Mouse (Mus musculus): Measurements from ENCODE around the gene Nostrin.

The Nostrin gene

DNA sequence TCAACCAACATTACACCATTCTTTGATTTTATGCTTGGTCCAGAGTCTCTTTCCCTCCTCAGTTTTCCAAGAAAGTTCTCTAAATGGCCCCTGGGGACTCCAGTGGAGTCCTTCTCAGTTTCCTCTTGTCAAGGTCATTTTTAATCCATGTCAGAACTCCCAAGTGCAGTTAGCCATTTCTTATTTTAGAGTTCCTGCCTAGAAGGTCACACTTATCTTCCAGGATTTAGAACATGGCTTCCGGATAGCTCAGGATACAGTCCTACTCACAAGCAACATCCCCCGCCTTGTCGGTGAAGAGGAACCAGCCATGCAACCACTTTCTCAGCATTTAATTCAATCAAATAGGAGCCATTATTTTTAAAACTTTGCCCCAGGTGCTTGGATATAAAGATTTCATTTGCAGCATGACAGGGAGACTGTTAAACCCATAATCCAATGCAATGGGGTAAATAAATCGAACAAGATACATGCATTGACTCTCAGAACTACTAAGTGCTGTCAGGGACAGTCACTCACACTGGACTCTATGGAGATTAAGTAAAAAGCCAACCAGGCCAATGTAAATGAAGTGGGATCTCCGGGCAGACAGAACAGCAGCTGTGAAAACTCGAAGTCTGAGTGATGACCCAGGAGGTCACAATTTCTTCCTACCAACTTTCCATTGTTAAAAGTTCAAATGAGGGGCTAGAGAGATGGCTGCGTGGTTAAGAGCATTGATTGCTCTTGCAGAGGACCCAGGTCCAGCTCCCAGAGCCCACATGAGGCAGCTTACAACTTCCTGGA, 6.0 kb upstream of the Nostrin start:
- DNase-seq (ENCODE audit: low read depth, low spot score) = no peak

DNA sequence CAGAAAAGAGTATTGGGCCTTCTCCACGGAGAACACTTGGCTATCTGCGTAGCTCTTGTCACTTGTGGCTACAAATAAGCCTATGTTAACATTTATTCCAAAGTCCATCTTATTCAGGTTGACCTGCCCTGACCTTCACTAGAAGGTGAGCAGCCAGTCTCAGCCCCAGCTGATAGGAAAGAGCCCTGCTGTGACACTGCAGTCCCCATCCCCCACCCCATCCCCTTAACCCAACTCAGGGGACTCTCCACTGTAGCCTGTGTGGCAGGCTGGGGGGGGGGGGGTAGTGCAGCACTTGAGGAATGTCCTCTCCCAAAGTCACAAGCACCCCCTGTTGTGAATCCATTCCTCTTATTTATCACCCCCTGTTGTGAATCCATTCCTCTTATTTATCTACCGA, 3.6 kb upstream of the Nostrin start:
- no peak for DNase-seq (ENCODE audit: low read depth, low spot score)

DNA sequence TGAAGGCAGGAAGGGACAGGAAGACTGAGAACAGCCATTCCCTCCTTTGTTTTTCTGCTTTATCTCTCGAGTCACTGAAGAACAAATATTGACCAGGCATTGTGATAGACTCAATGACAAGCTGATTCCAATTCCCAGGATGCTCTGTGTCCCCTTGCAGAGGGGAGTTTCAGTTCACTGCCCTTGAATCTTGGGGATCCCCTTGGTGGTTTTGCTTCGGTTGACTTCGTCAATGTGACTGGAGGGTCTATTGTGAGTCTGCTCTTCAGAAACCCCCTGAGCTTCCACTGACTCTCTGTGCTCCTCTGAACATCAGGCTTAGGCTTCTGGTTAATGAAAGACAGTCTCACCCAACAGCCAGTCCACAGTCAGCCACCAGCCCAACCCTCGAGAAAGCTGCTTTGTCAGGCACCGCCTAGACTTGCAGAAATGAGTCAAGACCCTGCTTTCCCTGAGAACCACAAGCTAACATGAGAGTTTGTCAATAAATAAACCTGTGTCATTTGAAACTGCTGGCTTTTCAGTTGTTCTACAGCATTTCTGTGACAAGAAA, 3.0 kb upstream of the Nostrin start:
- DNase-seq (ENCODE audit: low read depth, low spot score) = no peak

DNA sequence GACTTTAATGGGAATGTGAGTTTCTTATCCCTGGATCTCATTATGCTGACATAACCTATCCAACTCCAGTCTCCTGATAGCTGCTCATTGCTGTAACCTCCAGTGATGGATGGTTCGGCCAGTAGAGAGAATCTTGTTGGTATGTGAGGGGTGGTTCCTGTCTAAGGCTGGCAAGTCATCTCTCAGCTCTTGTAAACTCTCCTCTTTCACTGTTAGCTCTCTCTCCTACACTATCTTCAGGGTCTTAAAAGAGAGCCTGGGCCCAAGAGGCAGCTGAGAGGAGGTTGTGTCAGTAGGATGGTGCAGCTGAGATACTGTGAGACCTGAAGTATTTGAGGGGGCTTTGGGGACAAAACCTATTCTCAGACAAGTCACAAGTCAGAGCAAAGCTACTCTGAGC, 1.4 kb upstream of the Nostrin start:
- DNase-seq (ENCODE audit: low read depth, low spot score) = no peak

DNA sequence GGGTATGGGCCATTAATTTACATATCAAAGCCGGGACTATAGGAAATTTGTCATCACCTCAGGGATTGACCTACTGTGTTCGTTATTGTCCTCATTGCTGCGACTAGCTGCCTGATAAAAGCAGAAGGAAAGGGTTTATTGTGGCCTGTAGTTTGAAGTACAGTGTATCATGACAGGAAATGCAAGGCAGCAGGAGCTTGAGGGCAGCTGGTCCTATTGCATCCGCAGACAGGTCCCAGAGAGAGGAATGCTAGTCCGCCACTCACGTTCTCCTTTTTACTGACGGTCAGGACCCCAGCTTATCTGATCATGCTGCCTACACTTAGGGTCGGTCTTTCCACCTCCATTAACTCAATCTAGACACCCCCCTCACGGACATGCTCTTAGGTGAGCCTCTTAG, 663 bp upstream of the Nostrin start:
- no peak for DNase-seq (ENCODE audit: low read depth, low spot score)

DNA sequence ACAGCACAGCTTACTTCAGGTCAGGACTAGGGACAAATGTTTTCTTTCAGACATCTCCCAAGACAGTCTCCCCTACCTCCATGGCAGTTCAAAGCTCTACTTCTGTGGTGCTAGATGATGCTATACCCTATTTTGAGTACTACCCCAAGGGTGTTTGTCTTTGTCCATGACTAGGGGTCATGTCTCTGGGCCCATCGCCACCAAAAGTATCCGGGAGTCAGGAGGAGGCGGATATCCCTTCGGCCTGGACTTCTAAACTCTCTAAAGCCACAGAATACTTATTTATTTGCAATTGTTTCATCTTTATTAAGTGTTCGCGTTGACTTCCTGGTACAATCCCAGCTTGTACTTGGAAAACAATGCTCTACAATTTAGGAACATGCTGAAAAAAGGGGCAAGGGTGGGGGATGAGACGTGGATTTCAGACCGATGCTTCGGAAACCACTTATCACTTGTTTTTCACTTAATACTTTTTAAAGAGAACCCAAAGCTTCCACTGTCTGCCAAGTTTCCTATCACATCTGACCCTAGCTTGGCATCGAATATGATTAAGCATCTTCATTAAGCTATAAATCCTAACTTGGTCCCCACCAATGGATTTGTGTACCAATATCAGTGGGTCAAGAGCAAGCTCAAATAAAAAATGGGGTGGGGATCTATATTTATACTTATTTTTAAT, 1.9 kb downstream of the Nostrin start:
- DNase-seq (ENCODE audit: low read depth, low spot score) = no peak

DNA sequence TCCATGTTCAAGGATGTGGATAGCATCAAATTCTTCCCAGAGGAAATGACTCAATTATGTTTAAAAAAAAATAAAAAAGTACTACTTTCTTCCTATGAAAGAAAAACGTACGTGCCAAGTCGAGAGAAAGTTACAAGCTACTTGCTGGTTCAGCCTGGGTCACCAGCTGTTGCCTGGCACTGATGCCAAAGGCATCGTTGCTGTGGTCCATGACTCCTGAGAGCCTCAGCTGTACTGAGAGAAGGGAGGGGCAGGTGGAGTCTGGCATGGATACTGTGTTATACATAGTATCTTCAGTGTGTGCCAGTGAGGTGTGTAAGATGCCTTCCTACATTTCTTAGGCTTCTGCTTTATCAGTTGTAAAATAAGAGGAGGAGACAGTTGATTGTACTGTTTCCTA, 3.2 kb downstream of the Nostrin start:
- DNase-seq (ENCODE audit: low read depth, low spot score) = no peak

DNA sequence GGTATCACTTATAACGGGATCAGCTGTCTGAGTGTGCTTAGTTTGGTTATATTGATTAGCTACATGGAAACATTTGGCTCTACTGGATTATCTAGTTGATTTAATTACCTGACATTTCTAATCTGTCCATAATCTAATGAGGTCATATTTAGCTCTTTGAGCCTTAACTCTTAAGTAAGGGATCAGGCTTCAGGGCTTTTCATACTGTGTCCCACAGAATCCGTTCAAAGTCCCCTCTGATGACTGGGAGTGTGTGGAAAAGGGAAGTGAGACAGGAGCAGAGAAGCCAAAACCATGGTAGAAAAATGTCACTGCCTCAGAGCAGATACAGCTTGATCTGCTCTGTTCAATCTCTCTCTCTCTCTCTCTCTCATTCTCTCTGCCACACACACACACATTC, 4.6 kb downstream of the Nostrin start:
- no peak for DNase-seq (ENCODE audit: low read depth, low spot score)

DNA sequence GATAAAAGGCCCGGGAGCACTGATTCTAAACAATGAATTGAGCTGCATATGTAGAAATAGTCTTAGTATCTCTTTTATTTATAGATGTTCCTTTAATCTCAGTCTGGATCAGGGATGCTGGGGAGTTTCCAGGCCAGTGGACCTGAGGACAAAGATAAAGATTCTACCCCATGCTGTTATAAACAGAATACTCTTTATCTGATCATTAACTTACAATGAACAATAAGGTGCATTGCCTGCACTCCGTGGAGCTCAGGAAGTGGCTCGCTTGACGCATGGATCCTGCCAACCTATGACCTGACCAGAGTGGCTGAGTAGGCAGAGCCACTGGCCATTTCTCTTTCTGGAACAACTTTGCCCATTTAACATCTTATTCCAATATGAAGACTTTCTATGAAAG, 5.2 kb downstream of the Nostrin start:
- DNase-seq (ENCODE audit: low read depth, low spot score) = no peak

DNA sequence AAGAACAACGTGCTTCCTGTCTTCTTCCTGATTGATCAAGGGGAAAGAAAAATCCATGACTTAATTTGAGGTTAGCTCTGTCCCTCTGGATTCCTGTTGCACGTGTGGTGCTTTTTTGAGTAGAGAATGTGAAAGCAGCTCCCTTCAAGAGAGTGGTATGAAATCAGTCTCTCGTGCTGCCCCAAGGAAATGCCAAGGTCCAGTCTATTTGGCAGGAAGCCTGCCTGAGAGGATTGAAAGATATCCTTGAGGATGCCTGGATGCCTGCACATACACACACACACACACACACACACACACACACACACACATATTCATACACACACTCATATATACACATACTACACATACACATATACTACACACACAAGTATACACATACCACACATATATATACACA, 13.1 kb downstream of the Nostrin start:
- DNase-seq (ENCODE audit: low read depth, low spot score) = no peak

DNA sequence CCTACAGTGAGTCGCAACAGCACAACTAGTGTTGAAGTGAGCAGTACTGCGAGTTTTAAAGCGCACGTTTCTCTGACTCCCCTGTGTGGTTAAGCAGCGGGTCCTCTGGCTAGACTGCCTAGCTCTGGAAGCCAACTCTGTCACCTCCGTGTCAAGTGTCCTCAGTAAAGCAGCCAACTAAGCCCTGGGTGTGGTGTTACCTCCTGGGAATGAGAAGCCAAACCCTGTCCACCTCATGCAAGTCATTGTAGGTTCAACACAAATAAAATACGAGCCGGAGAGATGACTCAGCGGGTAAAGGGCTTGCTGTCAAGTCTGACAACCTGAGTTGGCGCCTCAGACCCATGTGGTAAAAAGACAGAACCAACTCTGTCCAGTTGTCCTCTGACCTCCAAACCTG, 13.6 kb downstream of the Nostrin start:
- no peak for DNase-seq (ENCODE audit: low read depth, low spot score)

DNA sequence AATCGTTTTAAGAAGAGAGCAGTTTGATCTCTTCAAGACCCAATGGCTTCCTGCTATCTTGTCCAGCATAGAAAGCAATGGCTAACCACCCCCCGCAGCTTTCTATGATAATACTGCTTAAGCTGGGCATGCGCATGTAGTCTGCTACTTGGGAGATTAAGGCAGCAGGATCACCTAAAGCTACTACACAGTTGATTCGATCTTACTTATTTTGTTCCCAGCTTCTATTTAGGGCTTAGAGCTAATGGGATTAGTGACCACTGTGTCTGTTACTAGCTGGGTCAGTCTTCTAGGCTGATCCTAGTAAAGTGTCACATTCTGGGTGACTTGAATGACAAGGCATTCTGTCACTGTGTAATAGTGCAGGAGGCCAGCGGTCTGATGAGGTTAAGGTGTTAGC, 15.2 kb downstream of the Nostrin start:
- no peak for DNase-seq (ENCODE audit: low read depth, low spot score)

DNA sequence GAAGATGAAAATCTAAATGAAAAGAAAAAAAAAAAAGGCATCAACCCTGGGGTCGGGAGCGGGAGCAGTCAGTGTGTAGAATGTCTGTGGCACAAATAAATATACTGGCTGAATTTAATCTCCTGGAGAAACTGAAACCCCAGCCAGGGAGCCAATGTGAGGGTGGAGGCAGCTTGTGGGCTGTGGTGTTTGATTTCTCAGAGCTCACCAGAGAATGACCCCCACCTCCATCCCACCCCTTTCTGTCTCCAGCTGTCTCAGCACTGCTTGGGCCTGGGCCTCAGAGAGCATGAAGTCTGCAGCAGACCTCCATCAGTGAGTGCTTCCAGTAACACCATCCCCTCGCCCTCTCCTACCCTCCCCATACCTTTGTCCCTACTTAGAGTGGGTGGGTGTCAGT, 20.3 kb downstream of the Nostrin start:
- no peak for DNase-seq (ENCODE audit: low read depth, low spot score)

DNA sequence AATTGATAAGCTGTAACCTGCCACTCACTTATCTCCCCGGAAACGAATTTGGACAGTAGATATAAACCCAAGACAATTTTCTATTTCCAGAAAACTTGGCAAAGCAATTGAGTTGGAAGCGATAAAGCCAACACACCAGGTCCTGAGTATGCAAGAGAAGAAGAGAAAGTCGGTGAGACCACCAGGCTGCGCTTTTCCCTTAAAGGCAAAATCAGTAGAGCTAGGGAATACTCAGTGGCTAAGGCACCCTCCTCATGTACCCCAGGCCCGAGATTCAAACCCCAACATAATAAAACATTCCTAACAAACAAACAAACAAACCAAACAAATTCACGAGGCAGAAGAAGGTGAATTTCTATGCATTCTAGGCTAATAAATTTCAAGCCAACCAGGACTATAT, 20.7 kb downstream of the Nostrin start:
- DNase-seq (ENCODE audit: low read depth, low spot score) = no peak

DNA sequence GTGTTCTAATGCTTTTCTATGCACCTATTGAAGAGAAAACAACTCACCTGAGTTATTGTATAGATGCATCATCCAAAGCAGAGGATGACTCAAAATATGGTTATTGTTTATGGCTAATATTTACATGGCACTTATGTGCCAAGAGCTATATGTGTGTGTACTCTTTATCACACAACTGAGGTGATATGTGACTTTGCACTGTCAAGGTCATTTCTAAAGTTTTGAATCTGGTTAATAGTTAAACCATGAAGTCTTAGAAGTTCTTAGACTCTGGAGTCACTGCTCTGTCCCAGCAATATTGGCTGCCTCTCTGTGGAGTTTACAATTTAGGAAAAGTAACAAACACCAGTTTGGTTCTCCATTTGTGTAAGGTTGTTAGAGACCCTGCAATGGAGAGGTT, 23.3 kb downstream of the Nostrin start:
- no peak for DNase-seq (ENCODE audit: low read depth, low spot score)

DNA sequence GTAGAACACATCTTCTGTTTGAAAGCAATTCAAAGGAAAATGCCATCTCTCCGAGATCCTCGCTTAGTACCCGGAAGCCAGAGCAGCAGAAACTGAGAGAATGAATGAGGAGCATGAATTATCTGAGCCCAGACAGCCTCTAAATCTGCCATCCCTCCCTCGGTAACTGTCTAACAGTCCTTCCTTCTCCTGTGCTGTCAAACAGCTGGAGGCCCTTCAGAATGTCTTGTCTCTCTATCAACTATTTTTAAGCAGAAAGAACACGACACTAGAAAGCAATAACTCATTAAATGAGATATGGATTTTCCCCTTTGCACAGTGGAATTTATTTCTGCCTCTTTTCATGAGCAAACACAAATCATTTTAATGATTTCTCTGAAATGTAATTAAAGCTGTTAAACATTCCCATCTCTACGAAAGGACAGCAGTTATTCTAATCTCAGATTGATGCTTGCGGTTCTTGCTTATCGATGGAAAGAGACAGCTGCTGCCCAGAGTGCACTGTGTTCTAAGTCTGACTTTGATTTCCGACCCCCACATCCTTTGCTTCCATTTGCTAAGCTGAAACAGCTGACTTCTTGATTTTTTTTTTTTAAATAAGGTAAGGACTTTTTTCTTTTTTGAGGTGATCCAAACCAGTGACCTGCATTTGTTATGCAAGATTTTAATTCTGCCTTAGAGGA, 34.9 kb downstream of the Nostrin start:
- DNase-seq (ENCODE audit: low read depth, low spot score) = no peak

DNA sequence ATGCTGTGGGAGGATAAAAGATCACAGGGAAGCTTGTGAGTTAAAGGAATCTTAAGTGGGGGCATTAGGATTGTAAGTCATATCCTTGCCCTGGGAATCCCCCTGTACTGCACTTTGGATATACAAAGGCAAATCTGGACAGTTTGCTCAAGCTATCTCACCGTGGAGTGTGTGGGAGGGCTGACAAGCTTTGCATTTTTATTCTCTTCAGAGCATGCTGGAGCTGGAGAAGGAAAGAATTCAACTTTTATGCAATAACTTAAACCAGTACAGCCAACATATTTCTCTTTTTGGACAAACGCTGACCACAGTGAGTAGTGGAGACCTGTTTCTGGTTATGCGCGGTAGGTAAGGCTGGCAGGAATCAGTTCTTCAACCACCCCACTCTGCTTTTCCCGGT, 39.7 kb downstream of the Nostrin start:
- no peak for DNase-seq (ENCODE audit: low read depth, low spot score)

DNA sequence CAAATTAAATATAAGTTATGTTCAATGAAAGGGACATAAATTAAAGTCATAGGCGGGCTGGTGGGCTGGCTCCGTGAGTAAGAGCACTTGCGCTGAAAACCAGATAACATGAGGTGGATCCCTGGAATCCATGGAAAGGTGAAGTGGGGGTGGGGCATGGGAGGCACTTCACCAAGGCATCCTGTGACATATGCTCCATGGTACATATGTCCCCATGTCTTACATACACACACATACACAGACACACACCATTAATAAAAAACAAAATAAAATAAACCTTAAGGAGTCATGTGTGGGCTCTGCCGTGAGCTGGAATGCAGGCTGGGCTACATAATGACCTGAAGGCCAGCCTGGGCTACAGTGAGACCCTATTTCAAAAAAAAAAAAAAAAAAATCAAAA, 44.1 kb downstream of the Nostrin start:
- no peak for DNase-seq (ENCODE audit: low read depth, low spot score)

DNA sequence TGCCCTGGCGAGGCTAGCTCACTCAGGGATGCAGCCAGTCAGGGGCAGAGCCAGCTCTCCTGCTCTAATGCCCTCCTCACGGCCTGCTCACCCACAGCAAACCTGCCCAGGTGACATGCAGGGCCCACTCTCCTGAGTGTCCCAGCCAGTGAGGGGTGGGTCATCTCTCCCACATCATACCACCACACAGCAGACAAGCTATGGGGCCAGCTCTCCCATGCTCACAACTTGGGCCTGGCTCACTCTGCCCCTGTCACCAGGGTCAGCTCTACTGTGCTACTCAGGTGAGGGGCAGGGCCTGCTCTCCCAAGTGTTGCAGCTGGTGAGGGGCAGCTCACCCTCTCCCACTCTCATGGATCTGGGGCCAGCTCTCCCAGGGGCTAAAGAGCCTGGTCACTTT, 52.4 kb downstream of the Nostrin start:
- DNase-seq (ENCODE audit: low read depth, low spot score) = no peak

DNA sequence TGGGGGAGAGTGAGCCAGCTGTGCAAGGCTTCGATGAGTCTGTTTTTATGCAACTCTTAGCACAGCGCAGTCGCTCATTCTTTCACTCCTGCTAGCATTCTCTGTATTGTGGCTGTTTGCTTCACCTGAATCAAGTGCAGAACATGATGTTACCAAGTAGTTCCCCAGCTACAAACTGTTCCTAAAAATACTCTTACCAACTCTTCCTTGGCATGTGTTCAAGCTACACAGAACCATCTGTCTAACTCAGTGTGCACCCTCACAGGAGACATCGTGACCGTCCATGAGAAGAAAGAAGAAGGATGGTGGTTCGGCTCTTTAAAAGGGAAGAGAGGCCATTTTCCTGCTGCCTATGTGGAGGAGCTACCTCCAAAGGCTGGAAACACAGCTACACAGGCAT, 53.1 kb downstream of the Nostrin start:
- no peak for DNase-seq (ENCODE audit: low read depth, low spot score)

DNA sequence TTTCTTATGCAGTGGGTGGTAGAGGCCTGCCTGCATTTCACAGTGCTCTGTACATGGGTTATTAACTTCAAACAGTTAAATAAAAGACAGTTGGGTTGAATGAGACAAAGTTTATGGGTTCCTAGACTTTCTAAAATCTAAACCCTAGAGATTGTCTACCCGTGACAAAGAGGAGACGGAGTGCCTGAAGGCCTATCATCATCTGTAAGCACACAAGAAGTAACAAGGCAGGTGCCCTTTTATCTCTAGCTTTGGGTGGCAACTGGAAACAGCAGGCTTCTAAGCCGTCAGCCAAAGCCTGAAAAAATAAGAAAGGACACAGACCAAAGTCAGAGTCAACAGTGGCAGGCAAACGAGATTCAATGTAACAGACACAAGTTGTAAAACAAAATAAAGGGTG, 53.6 kb downstream of the Nostrin start:
- DNase-seq (ENCODE audit: low read depth, low spot score) = no peak

DNA sequence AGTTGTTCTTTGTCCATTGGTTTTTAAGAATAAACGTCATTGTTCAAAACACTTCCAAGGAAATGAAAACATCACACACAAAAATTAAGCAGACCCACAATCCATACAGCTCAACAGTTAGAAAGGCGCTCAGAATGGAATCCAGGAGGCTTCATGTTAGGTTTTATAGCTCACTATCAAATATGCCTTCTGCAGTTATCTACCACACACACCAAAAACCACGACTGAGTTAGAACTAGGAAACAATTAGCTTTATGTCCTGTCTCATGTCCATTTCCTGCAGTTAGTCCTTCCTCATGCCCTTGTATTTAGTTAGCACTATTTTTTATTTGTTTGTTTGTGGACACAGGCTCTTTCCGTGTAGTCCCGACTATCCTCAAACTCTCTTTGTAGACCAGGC, 55.5 kb downstream of the Nostrin start:
- DNase-seq (ENCODE audit: low read depth, low spot score) = no peak

DNA sequence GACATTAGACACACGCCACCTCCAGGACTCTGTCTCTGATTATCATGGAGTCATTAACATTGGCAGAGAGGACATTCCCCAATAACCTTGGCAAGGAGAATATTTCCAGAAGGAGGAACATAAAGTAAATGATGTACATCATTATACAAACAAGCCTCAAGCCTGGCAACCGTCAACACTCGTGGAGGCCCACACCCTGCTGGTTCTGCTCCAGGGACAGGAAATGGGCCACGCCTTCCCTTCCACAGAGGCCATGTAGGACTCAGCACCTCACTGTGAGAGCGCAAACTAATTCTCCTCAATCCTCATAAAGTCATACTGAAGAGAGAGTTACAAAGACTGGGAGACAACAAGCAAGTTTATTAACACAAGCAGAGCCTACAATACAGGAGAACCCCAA, 58.0 kb downstream of the Nostrin start:
- no peak for DNase-seq (ENCODE audit: low read depth, low spot score)
